Mouse (Mus musculus): ENCODE measurements around the gene Nxt1.

Nxt1 gene

GRCm38 (mm10) chr2:148672199-148673096 lies at the start of gene Nxt1:
Nxt1 (plus strand) TSS chr2:148672601.
- peak; percentile 99 for DNase-seq (ENCODE audit: low spot score)

DNA sequence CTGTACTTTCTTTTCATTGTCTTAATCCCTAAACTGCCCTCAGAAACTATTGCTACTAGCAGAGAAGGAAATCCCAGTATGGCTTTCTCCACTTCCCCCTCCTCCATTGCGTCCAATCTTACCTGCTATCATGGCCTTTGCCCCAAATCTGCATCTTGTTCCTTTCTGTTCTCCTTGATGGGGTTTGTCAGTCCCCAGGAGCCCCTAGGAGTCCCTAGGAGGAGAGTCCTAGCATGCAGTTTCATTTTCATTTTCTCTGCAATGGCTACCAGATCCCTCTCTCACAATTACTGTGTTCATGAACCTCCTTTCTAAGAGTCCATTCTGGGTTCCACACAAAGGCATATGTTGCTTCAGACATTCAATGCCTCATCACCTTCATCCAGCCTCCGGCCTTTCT lies 49.3 kb upstream of the Nxt1 start:
- no peak for DNase-seq (ENCODE audit: low spot score)

DNA sequence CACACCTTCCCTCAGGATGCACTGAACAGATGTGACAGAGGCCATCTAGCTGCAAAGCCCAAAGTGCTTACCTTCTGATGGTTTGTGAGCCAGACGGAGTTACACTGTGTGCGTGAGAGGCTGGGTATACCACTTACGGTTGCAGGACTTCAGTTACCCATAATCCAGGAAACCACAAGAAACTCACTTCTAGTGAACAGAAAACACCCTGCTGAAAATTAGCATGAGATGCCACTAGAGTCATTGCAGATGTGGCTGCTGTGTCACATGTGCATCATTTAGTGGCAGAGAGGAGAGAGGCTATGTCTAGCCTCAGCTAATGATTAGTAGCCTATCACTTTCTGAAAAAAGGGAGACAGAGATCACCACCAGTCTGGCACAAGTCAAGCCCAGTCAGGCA lies 47.9 kb upstream of the Nxt1 start:
- no peak for DNase-seq (ENCODE audit: low spot score)

DNA sequence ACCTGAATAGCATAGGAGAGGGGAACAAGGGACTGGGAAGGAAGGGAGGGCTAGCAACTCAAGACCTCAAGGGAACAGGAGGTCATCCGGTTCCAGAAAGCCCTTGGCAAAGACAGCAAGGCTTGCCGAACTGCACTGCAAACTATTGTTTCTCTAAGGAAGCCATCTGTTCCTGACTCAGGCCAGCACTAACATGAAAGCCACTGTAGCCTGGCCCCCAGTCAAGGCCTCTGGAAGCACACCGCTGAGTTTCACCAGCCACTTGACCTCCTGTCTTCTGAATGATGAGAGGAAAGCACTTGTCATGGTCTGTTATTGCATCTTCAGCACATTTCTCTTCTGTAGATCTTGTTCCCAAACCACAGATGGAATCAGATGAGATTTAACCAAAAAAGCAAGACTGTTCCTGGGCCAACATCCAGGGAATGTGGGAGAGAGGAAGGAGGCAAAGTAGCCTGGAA lies 45.4 kb upstream of the Nxt1 start:
- DNase-seq (ENCODE audit: low spot score), result peak; percentile 58

DNA sequence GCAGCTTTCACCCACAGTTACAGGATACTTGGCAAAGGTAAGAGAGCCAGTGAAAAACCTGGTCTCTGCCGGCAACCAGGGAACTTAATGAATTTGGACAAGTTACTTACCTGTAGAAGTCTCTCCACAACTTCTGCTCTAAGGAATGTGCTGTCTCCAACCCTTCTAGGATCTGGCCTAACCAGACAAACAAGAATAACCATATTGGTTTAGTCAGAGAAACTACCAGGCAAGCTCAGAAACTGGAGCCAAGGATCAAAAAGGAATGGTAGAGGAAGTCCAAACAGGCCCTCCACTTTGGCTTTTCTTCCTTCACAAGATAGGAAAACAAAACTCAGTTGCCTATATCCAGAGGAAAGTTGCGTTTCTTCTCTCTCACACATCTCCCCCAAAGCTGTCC lies 41.4 kb upstream of the Nxt1 start:
- DNase-seq (ENCODE audit: low spot score), result no peak

- peak; percentile 29 for DNase-seq (ENCODE audit: low spot score)
Measured at GRCm38 (mm10) chr2:148631602-148632001, 40.8 kb upstream of the Nxt1 start.

- DNase-seq (ENCODE audit: low spot score), result no peak
Measured at GRCm38 (mm10) chr2:148634466-148634865, 37.9 kb upstream of the Nxt1 start.

DNA sequence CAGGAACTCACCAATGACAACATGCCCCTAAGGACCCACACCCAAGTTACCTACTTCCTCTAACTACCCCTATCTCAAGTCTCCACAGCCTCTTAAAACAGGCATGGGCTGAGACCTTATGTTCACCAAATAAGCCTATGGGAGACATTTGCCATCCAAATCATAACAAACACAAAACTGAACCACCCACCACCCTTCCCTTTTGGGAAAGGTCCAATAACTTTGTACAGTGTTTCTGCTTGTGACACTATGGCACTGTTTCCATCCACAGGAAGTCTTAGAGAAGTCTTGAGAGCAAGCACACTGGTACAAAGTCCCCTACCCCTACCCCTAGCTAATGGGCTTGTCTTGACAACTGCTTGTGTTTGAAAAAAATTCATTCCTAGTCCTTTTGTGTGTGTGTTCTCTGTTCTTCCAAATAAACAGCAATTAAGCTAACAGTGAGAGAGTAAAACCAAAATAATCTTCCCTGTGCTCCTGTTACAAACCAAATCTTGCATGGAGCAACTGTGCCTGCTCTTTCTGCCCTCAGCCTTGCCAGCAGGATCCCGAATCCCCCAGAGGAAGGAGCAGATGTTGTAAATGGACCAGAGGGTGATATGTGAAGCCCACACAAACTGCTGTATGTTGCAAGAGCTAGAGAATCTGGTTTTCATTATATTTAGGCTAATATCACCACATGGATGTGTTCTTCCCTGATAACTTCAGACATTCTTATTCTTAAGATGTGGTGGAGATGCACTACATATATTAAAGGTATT lies 29.6 kb upstream of the Nxt1 start:
- DNase-seq (ENCODE audit: low spot score), result no peak

GRCm38 (mm10) chr2:148644421-148645000 lies 27.9 kb upstream of the Nxt1 start:
- no peak for DNase-seq (ENCODE audit: low spot score)

DNA sequence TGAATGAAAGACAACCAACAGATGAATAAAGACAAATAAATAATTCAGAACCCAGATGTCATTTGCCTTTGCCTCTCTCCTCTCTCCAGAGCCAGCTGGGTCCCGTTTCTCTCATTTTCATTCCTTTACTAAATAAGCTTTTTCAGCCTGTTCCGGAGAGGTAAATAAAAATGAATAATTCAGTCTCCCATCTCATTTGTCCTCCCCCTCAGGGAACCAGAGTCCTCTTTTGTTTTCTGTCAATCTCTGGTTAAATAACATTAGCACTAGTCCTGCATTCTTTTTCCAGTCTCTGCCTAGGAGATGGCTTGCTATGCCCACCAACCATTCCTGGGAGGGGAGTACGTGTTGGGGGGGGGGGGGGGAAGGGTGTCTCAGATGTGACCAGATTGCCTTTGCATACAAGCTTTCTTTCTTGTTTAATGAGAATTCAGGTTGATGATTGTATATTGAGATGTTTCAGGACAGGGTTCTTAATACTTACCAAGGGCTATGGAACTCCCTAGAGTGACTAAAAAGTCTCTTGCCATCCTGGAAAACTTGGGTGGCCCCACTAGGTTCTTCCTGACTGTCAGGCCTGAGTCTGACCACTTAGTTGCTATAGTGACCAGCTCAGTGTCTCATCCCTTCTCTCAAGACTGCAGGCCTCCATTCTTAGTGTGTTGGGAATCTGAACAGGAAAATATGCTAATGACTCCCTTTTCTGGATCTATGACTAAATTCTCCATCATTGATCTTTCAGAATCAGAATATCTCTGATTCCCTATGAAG lies 21.6 kb upstream of the Nxt1 start:
- no peak for DNase-seq (ENCODE audit: low spot score)

DNA sequence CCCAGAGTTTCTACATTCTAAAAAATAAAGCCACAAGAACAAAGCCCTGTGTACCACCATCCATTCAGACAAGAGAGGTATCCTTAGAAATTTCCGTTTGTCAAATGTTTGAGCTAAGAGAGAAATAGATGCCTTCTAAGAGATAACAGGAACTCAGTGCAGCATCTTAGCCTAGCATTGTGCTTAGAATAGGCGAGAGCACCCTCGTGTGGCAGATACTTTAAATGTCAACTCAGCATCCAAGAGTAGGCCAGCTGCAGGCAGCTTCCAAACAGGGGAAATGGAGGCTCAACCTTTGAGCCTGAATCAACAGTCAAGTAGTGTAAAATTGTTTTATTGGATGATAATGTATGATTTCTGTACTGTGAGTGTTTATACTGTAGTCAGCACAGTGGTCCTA lies 17.4 kb upstream of the Nxt1 start:
- peak; percentile 66 for DNase-seq (ENCODE audit: low spot score)

DNA sequence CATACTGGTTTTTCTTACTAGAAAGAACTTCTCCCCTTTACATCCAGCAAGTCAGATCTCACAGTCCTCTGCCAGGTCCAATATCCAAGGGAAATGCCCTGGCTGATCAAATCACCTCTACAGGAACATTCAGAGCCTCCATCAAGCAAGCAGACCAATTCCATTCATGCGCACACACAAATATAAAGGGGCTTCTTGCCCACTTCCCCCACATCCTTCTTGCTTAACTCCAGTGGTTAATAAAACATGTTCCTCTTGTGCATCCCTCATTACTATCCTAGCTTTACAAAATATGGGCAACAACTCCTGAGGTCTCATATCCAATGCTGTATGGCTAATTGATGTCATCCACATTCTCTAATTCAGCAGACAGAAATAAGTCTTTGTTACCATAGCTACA lies 8.9 kb upstream of the Nxt1 start:
- DNase-seq (ENCODE audit: low spot score), result no peak

DNA sequence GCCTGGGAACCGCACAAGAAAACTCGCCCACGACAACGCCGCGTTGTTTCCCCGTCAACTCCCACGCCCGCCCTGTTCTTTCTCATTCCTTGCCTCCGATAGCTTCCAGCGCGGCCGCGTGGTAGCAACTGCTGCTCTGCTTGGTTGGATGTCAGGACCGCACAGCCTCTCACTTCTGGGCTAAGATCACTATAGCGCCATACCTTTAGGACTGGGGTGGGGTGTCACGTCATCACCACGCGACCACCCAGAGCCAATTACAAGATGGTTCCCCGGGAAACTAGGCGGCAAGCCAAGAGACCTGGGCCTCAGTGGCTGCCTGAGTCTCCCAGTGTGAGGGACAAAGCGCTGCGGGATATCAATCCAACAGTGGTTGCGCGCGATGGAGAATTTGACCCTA lies 5.4 kb downstream of the Nxt1 start:
- DNase-seq (ENCODE audit: low spot score), result no peak

GRCm38 (mm10) chr2:148679346-148679745 lies 6.9 kb downstream of the Nxt1 start:
- peak; percentile 72 for DNase-seq (ENCODE audit: low spot score)

DNA sequence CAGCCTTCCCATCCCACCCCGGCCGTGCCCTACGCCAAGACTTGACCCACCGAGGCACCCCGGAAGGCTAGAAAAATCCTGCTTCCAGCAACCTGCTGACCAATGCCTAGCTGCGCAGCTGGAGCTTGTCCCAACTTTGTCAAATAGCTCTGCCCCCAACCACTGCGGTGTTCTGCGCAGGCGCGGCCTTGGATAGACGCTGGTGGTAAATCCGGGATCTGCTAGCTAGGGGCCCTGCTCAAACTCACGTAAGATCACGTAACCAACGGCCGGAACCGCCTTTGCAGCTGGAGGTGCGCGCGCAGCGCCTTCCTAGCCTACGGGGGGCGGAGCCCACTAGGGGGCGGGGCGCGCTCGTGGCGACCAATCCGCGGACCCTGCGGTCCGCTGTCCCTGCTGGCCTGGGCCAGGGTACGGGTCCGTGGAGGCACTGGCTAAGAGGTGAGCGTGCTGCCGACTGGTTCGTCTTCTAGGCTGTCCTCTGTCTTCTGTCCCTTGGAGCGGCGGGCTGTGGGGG lies 8.4 kb downstream of the Nxt1 start, which contains the start of gene Gzf1:
Gene Gzf1, plus strand, starts transcription at position 249 of the 517 bp plus-strand sequence.
- DNase-seq (ENCODE audit: low spot score), result peak; percentile 99

DNA sequence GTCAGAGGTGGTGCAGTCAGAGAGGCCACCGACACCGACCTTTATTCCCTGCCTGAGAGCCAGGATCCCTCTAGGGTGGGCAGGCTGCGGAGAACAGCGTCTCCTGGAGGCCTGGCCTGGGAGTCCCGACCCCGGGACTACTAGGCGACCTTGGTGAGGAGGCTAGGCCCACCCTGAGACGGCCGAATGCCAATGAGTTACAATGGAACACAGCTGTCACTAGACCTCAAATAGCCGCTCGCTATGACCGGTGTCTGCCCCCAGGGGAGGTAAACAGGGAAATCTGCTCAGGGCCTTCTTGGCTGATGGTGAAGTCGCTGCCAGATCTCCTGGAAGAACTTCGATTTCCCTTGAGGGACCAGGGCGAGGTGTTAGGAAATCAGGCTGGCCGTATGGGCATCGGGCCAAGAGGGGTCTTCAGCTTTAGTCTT lies 9.1 kb downstream of the Nxt1 start:
- peak; percentile 46 for DNase-seq (ENCODE audit: low spot score)

GRCm38 (mm10) chr2:148683031-148683430 lies 10.6 kb downstream of the Nxt1 start:
- DNase-seq (ENCODE audit: low spot score), result no peak

GRCm38 (mm10) chr2:148684972-148685371 lies 12.6 kb downstream of the Nxt1 start:
- DNase-seq (ENCODE audit: low spot score), result no peak

GRCm38 (mm10) chr2:148685709-148686108 lies 13.3 kb downstream of the Nxt1 start:
- peak; percentile 73 for DNase-seq (ENCODE audit: low spot score)

DNA sequence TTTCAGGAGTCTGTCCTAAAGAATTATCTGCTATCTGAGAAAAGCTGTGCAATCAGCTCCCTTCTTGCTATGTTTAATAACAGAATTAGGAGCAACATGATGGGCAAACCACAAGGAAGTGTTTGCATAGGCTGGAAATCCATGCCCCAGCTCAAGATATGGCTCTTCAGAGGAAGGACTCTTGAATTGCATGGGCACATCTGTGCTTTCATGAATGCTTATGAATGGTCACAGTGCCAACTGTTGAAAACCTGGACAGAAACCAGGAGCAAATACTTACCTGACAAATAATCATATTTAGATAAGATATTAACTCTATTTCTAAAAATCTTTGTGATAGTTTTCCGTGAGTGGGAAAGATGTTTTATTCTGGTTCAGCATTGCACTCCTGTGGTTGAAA lies 14.5 kb downstream of the Nxt1 start:
- DNase-seq (ENCODE audit: low spot score), result peak; percentile 54

DNA sequence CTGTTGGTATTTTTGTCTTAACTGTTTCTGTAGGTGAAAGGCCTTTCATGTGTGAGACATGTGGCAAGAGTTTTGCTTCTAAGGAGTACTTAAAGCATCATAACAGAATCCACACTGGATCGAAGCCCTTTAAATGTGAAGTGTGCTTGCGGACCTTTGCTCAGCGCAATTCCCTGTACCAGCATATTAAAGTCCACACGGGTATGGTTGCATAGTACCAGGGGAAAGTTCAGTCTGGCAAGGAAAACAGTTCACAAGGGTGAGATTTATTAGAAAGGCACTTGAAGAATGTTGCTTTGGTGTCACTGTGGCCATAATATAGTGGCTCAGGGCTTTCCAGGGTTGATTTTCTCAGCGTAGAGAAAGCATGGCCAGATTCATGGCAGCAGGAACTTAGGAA lies 15.6 kb downstream of the Nxt1 start:
- DNase-seq (ENCODE audit: low spot score), result no peak
